Mouse (Mus musculus) cortical plate, adult 2 months (tissue): ENCODE data around the gene Cblc.

Experiments used
- CTCF ChIP-seq: fragments of 200-500 bp; IDR thresholded peaks from 2 replicates; pipeline ENCODE4 v1.5.1; 2011; ENCODE audit warnings: mild to moderate bottlenecking, control low read depth, low read length; ENCODE audit not compliant: insufficient read depth; ENCODE audit errors: extremely low read depth
- POLR2A ChIP-seq: fragments of 200-500 bp; IDR thresholded peaks from 2 replicates; pipeline ENCODE4 v1.6.1; 2011; ENCODE audit warnings: mild to moderate bottlenecking, low read length, control low read depth; ENCODE audit not compliant: insufficient read depth; ENCODE audit errors: extremely low read depth

DNA sequence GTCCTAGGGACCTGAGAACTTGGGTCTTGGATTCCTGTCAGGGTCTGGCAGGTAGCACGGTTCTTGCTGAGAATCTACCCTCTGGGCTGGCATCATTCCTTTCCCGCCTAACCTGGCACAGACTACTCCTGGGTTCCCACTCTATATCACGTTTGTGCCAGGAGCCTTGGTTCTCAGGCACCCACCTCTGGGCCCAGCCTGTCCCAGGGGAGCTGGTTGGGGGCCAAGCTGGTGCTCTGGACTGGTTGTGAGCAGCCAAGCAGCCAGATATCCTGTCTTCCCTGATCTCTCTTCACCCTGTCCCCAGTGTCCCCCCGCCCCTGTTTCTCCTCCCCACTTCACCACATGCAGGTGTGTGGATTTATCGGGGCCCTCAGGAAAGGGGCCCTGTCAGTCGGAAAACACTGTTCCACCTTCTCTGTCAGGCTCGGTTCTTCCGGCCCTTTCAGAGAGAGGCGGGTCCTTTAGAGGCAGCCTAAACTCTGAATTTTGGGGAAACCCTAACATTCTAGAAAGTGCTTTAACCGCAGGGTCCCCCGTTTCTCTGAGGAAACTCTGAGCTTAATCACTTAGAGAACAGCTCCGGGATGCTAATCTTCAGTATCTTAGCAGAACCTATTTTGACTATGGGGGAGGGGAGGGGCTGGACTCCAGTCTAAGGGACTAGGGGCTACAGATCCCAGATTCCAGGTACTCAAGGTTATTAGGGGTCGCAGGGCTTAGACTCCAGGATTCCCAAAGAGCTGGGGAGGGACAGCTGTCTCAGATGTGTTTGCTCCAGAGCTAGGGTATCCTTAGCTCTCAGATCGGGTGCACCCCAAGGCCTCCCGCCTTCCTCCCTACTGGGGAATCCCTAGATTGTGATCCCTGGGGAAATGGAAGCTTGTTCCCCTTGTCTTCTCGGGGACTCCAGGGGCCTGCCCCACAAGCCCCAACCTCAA, 26.9 kb downstream of the Cblc start:
- TF ChIP-seq POLR2A (no peak), CTCF (no peak)
